Mouse (Mus musculus) cortical plate, adult 2 months (tissue): Measurements from ENCODE around the gene Mrtfa. TPM values are rescaled to one million over a fixed set of nuclear protein-coding genes. Genes with fewer than 3 reads are reported as not detected.

Experiments
- H3K27ac ChIP-seq: fragments of 200-500 bp; 2 replicates; pipeline ENCODE4 v1.5.1; 2012; ENCODE audit warnings: low read length, control low read depth, inconsistent platforms; ENCODE audit not compliant: insufficient read depth
- H3K4me1 ChIP-seq: fragments of 200-500 bp; 2 replicates; pipeline ENCODE4 v1.6.1; 2011; ENCODE audit warnings: low read length; ENCODE audit not compliant: control insufficient read depth, insufficient read depth
- H3K4me3 ChIP-seq: fragments of 200-500 bp; 2 replicates; pipeline ENCODE4 v1.5.1; 2011; ENCODE audit warnings: mild to moderate bottlenecking, low read length, control low read depth; ENCODE audit not compliant: insufficient read depth
- CTCF ChIP-seq: fragments of 200-500 bp; IDR thresholded peaks from 2 replicates; pipeline ENCODE4 v1.5.1; 2011; ENCODE audit warnings: mild to moderate bottlenecking, control low read depth, low read length; ENCODE audit not compliant: insufficient read depth; ENCODE audit errors: extremely low read depth
- POLR2A ChIP-seq: fragments of 200-500 bp; IDR thresholded peaks from 2 replicates; pipeline ENCODE4 v1.6.1; 2011; ENCODE audit warnings: mild to moderate bottlenecking, low read length, control low read depth; ENCODE audit not compliant: insufficient read depth; ENCODE audit errors: extremely low read depth
- polyA plus RNA-seq: library from polyadenylated mRNA; depleted of rRNA; stranded (reverse); fragments of >200 nt; gene quantifications from 2 replicates; pipeline ENCODE4 v1.2.3, GENCODE M21; 2012

The Mrtfa gene
- polyA plus RNA-seq, 1 experiment, result 30.9 TPM

DNA sequence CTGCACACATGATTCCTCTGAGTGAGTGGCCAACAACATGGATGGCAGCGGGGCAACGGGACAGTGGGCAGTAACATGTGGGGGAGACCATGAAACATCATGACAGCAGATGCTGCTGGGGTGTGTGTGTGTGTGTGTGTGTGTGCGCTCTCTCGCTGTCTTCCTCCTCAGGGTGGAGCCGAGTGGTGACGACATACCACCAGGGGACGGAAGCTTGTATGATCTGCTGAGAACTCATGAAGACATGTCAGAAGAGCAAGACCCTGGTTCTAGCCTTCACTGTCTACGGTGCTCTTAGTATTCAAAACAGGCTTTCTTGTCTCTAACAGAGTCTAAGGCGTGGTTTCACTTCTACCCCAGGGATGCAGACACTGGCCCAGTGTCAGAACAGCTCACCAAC, 146.1 kb downstream of the Mrtfa start:
- H3K4me1 ChIP-seq, result peaks cover 4% of the 10 kb centered on the region; the same call in 1 of the 2 replicates
- no peak overlapping the region for H3K27ac ChIP-seq
- H3K4me3 ChIP-seq, result no peak overlapping the region
- no peak for TF ChIP-seq POLR2A

DNA sequence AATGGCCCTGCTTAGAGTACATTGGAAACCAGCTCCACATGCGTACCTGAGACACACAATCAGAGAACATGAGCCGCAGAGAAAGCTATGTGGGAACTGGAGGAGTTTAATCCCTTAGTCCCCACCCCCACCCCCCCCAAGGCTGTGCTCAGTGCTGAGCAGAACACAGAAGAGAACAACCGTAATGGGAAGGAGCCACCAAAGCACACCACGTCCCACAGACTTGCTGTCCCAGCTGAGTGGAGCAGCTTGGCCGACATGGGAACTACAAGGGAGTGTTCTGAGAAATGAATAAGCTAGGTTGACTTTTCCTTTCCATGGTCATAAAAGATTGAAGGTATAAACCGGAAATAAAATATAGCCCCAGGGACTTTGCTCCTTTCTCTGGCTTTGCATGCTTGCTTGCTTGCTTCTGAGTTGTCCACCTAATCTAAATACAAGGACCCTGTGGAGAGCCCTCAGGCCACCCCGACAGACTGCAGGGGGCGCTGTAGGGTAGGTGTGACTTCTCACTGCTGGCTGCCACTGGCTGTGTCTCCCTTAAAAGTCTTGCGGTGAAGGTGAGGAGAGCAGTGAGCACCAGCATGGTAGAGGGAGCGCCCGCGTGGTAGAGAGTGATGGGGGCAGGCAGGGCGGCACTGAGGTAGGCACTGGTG, 148.2 kb downstream of the Mrtfa start:
- Histone ChIP-seq H3K4me1 (peaks cover 4% of the 10 kb centered on the region; the same call in 1 of the 2 replicates), H3K27ac (no peak overlapping the region), H3K4me3 (no peak overlapping the region)
- 0 out of 2 replicates have a peak, but pooled peaks have one; percentile 10 for TF ChIP-seq CTCF
- no peak for TF ChIP-seq POLR2A

DNA sequence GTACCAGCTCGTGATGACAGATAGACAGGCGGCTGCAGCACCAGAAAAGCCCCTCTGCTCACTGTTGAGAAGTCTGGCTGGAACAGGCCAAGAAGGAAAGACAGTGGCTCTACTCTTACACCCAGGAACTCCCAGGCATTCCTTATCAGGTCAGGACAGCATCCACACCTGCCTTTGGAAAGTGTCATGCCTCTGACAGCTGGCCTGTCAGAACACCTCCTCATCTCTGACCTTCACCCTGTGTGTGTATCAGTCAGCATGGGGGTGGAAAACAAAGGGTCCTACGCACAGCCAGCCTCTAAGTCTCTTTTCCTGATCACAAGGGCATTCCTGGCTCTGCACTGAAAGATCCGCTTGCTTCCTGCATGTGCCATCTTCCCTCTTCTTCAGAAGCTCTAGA, 148.8 kb downstream of the Mrtfa start:
- H3K27ac ChIP-seq, result no peak overlapping the region
- no peak overlapping the region for H3K4me3 ChIP-seq
- TF ChIP-seq CTCF (no peak), POLR2A (no peak)
- H3K4me1 ChIP-seq, result peaks cover 4% of the 10 kb centered on the region; the same call in 1 of the 2 replicates

DNA sequence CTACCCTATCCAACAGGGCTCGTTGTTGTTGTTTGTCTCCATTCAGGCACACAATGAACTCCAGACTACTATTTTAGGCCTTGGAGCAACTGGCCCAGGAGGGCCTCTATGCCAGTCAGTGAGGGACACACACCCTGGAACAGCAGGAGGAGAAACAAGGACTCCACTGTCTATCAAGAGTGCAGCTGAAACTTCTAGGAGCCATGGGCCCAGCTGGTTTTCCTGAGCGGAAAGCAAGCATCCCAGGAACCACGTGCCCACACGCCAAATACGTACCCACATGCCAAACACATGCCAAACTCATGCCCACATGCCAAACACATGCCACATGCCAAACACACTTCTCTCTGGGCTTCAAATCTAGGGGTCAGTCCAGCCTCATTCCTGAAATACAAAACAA, 152.1 kb downstream of the Mrtfa start:
- peaks cover 4% of the 10 kb centered on the region; the same call in 1 of the 2 replicates for H3K4me1 ChIP-seq
- H3K27ac ChIP-seq, result no peak overlapping the region
- H3K4me3 ChIP-seq, result no peak overlapping the region
- TF ChIP-seq CTCF, result no peak

DNA sequence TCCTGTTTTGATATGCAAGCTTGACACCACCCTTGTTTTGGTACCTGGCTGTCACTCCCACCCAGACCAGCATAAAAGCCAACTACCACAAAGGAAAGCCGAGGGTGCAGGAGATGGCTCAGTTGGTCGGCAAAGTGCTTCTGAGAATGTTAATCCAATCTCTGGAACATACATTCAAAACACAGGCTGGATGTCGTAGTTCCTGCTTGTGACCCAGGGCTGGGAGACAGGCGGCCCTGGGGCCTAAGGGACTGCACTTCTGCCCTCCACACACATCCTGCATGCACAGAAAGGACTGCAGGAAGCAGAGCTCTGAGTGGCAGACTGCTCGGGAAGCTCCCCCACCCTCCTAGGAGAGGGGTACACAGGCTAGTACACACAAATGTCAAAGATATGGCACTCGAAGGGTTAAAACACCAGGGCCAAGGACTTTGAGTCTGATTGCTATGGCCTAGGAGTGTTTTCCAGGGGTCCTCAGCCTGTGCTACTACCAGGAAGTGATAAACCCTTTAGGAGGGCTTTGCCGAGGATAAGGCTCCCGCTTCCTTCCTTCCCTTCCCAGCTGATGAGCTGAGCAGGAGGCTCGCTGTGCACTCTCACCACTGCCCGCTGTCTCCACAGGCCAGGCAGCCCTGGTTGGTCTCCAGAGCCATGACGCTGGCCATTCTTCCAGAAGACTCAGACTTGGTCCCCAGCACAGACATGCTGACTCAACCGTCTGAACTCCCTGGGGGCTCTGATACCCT, 155.0 kb downstream of the Mrtfa start:
- Histone ChIP-seq H3K4me3 (no peak overlapping the region), H3K4me1 (no peaks in the 10 kb centered on the region), H3K27ac (no peak overlapping the region)
- no peak for TF ChIP-seq CTCF
- TF ChIP-seq POLR2A, result no peak

DNA sequence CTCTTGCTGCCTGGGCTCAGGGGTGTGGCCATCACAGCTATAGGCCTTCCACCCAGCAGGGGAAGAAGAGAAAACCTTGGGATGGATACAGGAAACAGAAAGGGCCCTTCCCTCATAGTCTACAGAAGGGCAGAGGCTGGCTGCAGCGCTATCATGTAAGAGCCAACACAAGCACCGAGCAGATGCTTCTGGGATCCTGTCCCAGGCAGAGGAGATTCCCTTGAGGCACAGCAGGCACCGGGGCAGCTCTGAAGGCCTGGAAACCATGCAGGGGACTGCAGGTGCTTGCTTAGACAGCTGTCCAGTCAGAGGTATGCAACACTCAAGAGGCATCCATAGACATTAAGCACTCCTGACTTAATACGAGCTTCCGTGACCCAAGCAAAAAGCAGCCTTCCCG, 156.4 kb downstream of the Mrtfa start:
- TF ChIP-seq POLR2A (no peak), CTCF (no peak)
- Histone ChIP-seq H3K4me1 (no peaks in the 10 kb centered on the region), H3K4me3 (no peak overlapping the region), H3K27ac (no peak overlapping the region)

DNA sequence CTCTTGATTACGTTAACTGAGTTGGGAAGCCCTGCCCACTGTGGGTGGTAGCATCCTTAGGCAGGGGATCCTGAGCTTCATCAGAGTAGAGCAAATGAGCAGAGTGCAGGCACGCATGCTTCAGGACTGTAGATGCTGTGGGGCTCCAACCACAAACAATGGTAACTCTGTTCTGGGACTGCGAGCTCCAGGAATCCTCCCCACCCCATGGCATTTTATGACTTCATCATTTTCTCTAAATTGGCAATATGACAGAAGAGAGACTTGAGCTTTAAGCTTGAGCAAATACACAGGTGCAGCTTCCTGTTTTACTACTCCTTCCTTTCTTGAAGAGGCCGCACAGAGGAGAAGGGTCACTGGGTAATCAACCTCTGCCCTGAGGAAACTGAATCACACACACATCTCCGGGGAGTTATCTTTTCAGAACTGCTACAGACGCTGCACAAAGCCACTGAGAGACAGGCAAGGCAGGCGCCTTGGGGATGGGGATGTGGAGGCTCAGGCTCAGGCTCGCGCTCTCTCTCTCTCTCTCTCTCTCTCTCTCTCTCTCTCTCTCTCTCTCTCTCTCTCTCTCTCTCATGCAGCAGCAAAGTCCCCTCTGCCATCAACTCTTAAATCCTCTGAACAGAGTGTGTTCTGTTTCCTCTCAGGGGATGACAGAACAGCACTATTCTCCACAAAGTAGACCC, 157.5 kb downstream of the Mrtfa start:
- no peaks in the 10 kb centered on the region; the same call in 1 of the 2 replicates for H3K4me1 ChIP-seq
- no peak for TF ChIP-seq CTCF
- TF ChIP-seq POLR2A, result no peak
- H3K27ac ChIP-seq, result no peak overlapping the region
- H3K4me3 ChIP-seq, result no peak overlapping the region

DNA sequence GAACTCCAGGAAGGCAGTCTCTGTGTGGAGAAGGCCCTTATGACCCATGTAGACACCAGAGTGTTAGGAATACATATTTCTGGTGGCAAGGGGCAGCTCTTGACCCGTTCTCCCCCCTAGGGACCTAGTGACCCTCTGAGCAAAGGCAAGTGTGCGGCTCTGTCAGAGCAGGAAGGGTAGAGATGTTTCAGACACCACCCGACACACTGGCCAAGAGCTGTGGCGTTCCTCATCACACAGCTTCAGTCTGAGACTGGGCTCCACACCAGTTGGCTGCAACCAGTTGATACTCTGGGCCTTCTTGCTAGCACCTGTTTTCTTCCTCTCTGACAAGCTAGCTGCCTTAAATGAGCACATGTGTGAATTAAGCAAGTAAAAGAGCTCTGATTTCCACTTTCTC, 158.9 kb downstream of the Mrtfa start:
- TF ChIP-seq POLR2A (no peak), CTCF (no peak)
- Histone ChIP-seq H3K27ac (no peak overlapping the region), H3K4me3 (no peak overlapping the region), H3K4me1 (peaks cover 3% of the 10 kb centered on the region; the same call in 1 of the 2 replicates)

DNA sequence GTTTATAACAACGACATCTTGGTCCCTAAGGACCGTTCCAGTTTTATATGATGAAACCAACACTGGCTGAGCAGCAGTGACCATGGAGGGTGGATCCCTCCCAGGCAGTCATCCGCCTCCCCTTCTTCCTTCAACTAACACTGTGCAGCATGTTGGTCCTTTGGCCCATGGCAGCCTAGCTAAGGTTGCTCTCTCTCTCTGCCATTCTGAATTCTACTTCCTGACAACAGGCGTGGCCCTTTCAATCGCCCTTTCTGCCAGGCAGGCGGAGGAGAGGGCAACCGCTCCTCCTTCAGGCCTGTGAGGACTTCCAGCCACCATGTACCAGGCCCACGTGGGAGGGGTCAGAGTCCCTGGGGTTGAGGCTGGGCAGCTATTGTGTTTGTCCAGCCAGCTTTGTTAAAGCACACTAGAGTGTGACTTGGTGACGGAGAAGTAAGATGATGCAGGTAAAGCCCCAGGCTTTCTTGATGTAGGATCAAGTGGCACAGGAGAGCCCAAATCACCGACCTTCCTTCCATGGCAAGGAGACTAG, 159.6 kb downstream of the Mrtfa start:
- Histone ChIP-seq H3K4me1 (peaks cover 5% of the 10 kb centered on the region; the same call in 1 of the 2 replicates), H3K4me3 (no peak overlapping the region), H3K27ac (no peak overlapping the region)
- TF ChIP-seq CTCF (no peak), POLR2A (no peak)
